Mouse (Mus musculus) CD4-positive helper T cell, adult 2 months (primary cell): Measurements from ENCODE around the gene Mrps34.

Experiments used
- DNase-seq: peaks from one replicate; pipeline ENCODE4 v3.0.0-alpha.2; 2012; ENCODE audit warnings: low read depth, missing footprints, low spot score

Gene Mrps34

GRCm38 (mm10) chr17:24881738-24882440, 13.0 kb upstream of the Mrps34 start:
- no peak for DNase-seq

GRCm38 (mm10) chr17:24884391-24884790, 10.5 kb upstream of the Mrps34 start:
- DNase-seq: no peak

- no peak for DNase-seq
Measured at GRCm38 (mm10) chr17:24885356-24886133, 9.4 kb upstream of the Mrps34 start.

GRCm38 (mm10) chr17:24886134-24886931, 8.6 kb upstream of the Mrps34 start, which contains the start of the genes Nubp2 and Spsb3:
Gene Nubp2, minus strand, starts transcription at chr17:24886349.
Gene Spsb3, plus strand, starts transcription at chr17:24886643.
- peak; percentile 99 for DNase-seq

- no peak for DNase-seq
Measured at GRCm38 (mm10) chr17:24886932-24887271, 8.0 kb upstream of the Mrps34 start.

GRCm38 (mm10) chr17:24887291-24888080, 7.4 kb upstream of the Mrps34 start:
- DNase-seq: peak; percentile 23

- no peak for DNase-seq
Measured at GRCm38 (mm10) chr17:24888862-24889261, 6.1 kb upstream of the Mrps34 start.

GRCm38 (mm10) chr17:24890151-24891092, 4.5 kb upstream of the Mrps34 start:
- DNase-seq: no peak

GRCm38 (mm10) chr17:24891321-24891720, 3.6 kb upstream of the Mrps34 start:
- no peak for DNase-seq

- no peak for DNase-seq
Measured at GRCm38 (mm10) chr17:24892785-24893184, 2.1 kb upstream of the Mrps34 start.

- no peak for DNase-seq
Measured at GRCm38 (mm10) chr17:24893276-24893675, 1.6 kb upstream of the Mrps34 start.

GRCm38 (mm10) chr17:24894061-24894994, 588 bp upstream of the Mrps34 start:
- peak; percentile 22 for DNase-seq

GRCm38 (mm10) chr17:24895571-24896240, 790 bp downstream of the Mrps34 start:
- no peak for DNase-seq

- peak; percentile 81 for DNase-seq
Measured at GRCm38 (mm10) chr17:24896241-24896992, 1.5 kb downstream of the Mrps34 start, which contains the start of gene Nme3. Gene Nme3, plus strand, starts transcription at chr17:24896500.

- no peak for DNase-seq
Measured at GRCm38 (mm10) chr17:24896993-24897269, 2.0 kb downstream of the Mrps34 start.

GRCm38 (mm10) chr17:24897600-24897999, 2.7 kb downstream of the Mrps34 start:
- no peak for DNase-seq

GRCm38 (mm10) chr17:24898041-24898854, 3.3 kb downstream of the Mrps34 start:
- DNase-seq: no peak
